Mouse (Mus musculus) hindlimb bud, embryonic 11.5 days (tissue): ENCODE measurements around the gene Fam3b.

Experiments used
- DNase-seq: peaks from one replicate; pipeline ENCODE4 v3.0.0-alpha.2; 2012; ENCODE audit warnings: low read depth, low spot score; ENCODE audit errors: extremely low spot score

Fam3b gene

DNA sequence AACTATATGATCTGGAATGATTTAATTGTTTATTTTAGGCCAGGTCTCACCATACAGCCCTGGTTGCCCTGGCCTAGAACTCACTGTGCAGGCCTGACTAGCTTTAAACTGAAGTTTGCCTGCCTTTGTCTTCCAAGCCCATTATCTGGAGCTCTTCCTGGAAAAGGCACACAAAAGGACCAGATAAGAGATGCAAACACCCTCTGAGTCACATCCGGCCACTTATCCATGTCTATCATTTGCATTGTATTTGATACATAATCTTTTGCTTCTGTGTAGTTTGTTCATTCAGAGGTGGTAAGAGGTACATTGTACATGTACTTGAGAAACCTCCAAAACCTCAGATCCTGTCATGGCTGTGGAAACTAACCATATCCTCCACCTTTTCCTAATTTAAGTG lies 91.0 kb downstream of the Fam3b start:
- DNase-seq, result no peak

DNA sequence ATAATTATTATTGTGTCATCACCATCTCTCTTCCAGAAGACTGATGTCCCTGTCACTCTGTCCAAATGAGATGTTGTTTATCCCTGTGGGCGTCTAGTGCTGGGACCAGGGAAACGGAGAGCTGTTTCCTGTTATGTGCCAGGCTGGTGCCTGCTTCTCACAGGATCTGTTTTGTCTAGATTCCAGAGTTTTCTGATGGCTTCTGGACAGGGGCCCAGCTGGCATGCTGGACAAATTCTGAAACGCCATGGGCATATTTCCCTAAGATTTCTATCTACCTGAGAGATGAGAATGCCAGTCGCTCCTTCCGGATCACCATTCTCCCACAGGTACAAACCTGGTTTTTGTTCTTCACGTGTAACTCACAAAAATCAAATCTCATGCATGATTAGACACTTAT lies 92.9 kb downstream of the Fam3b start:
- no peak for DNase-seq
